Mouse (Mus musculus) kidney, embryonic 15.5 days (tissue): ENCODE measurements around the gene Zfp784. TPM values are rescaled to one million over a fixed set of nuclear protein-coding genes. Genes with fewer than 3 reads are reported as not detected.
"Not testable (repeated sequence)": the region's sequence is repeated elsewhere in the genome, so short reads cannot be mapped to it uniquely, and the experiment has no call there.

ENCODE experiments used
- ATAC-seq: fragments of 200-750 bp; cut with Nextera tagmentation; replicated peaks from 2 replicates; pipeline ENCODE4 v1.8.0; 2017; ENCODE audit warnings: moderate TSS enrichment; ENCODE audit not compliant: low FRiP score
- H3K27ac ChIP-seq: fragments of 300-500 bp; sonication (generic); 2 replicates; pipeline ENCODE4 v1.5.1; 2015; ENCODE audit warnings: mild to moderate bottlenecking, inconsistent platforms
- H3K27me3 ChIP-seq: fragments of 300-500 bp; sonication (generic); 2 replicates; pipeline ENCODE4 v1.6.1; 2015; ENCODE audit warnings: inconsistent platforms
- H3K36me3 ChIP-seq: fragments of 300-500 bp; sonication (generic); 2 replicates; pipeline ENCODE4 v1.6.1; 2015; ENCODE audit warnings: inconsistent platforms
- H3K4me1 ChIP-seq: fragments of 300-500 bp; sonication (generic); 2 replicates; pipeline ENCODE4 v1.6.1; 2015; ENCODE audit warnings: inconsistent platforms
- H3K4me2 ChIP-seq: fragments of 300-500 bp; sonication (generic); 2 replicates; pipeline ENCODE4 v1.6.1; 2015; ENCODE audit warnings: moderate library complexity, mild to moderate bottlenecking, inconsistent platforms
- H3K4me3 ChIP-seq: fragments of 300-500 bp; sonication (generic); replicated peaks from 2 replicates; pipeline ENCODE4 v1.5.1; 2015; ENCODE audit warnings: mild to moderate bottlenecking, inconsistent platforms
- H3K9ac ChIP-seq: fragments of 300-500 bp; sonication (generic); 2 replicates; pipeline ENCODE4 v1.6.1; 2015; ENCODE audit warnings: mild to moderate bottlenecking, inconsistent platforms
- H3K9me3 ChIP-seq: fragments of 300-500 bp; sonication (generic); replicated peaks from 2 replicates; pipeline ENCODE4 v1.6.1; 2016; ENCODE audit warnings: inconsistent platforms
- WGBS: fragments of 180-500 bp; shearing (Covaris S2); methylation state at CpG from one replicate; pipeline ENCODE4 v1.1.7; 2015; ENCODE audit warnings: mixed read lengths; 5-methylcytosine and 5-hydroxymethylcytosine counted together
- polyA plus RNA-seq: library from polyadenylated mRNA; unstranded; fragments of >200 nt; fragmentation: Nextera tagmentation; extraction: Ambion mirVana; gene quantifications from 2 replicates; pipeline ENCODE4 v1.2.1, GENCODE M21; 2015

Gene Zfp784
- polyA plus RNA-seq, 1 experiment from 2014 or later: 6.4 TPM

GRCm38 (mm10) chr7:5017352-5017751 is 20.9 kb downstream of the Zfp784 start:
- no peaks in the 10 kb centered on the region for H3K9me3 ChIP-seq
- no peaks in the 10 kb centered on the region for H3K27me3 ChIP-seq
- no peak overlapping the region for H3K27ac ChIP-seq
- no peak overlapping the region for H3K9ac ChIP-seq
- ATAC-seq: no peak
- H3K36me3 ChIP-seq: peaks cover 30% of the 10 kb centered on the region
- WGBS: 90% methylated on average over 16 of the region's 16 CpGs
- H3K4me3 ChIP-seq: no peak overlapping the region
- H3K4me1 ChIP-seq: peaks cover 37% of the 10 kb centered on the region
- no peak overlapping the region for H3K4me2 ChIP-seq

GRCm38 (mm10) chr7:5016920-5017319 is 21.3 kb downstream of the Zfp784 start:
- 94% methylated on average over 2 of the region's 2 CpGs for WGBS
- Histone ChIP-seq H3K4me3 (no peak overlapping the region), H3K9ac (no peak overlapping the region), H3K4me2 (no peak overlapping the region), H3K4me1 (peaks cover 37% of the 10 kb centered on the region), H3K36me3 (peaks cover 30% of the 10 kb centered on the region), H3K9me3 (no peaks in the 10 kb centered on the region), H3K27ac (no peak overlapping the region), H3K27me3 (no peaks in the 10 kb centered on the region)
- no peak for ATAC-seq

GRCm38 (mm10) chr7:5016057-5016456 is 22.2 kb downstream of the Zfp784 start:
- Histone ChIP-seq H3K9me3 (no peaks in the 10 kb centered on the region), H3K4me2 (peak overlapping the region; percentile 64), H3K36me3 (peaks cover 35% of the 10 kb centered on the region), H3K9ac (peak overlapping the region; percentile 64), H3K27ac (peak overlapping the region; percentile 99), H3K4me1 (peaks cover 30% of the 10 kb centered on the region), H3K4me3 (peak overlapping the region; percentile 76), H3K27me3 (no peaks in the 10 kb centered on the region)
- 48% methylated on average over 3 of the region's 3 CpGs for WGBS
- no peak for ATAC-seq

DNA sequence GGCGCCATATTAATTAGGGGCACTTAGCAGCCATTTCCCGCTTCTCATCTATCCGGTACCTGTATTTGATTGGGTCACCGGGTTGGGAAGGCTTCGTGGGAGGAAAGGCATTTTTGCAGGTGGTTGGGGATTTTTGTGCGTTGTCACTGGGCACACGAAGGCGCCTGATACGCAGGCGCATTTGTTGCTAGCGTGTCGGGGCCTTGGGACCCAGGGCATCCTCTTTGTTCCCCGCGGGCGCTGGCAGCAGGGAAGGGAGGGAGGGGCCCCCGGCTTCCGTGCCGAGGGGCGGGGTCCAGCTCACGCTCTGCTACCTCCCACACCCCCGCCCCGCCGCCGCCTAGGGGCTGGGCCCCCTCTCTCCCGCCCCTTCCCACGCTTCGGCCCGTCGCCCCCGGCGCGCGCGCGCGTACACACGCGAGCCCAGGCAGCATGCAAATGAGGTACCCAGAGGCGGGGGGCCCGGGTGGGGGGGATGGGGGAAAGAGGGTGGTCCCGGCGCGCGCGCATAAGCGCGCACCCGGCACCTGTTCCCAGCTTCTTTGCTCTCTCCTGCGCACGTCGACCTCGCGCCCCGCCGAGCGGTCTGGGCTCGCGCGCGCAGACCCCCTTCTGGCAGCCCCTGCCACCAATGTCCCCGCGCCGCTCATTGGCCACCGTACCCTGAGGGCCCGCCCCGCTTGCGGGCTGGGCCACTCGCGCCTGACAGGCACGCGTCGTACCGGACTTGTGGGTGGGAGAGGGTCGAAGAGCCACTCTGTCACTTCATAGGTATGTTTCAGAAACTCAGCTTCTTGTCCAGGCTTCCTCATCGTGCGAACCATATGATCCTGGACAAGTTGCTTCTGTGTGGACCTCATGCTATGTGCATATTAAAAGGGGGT is 22.9 kb downstream of the Zfp784 start, which contains the start of gene Gm44973:
Gene Gm44973, plus strand, starts transcription at position 379 of the 884 bp plus-strand sequence.
- H3K27ac ChIP-seq: peak within 1 kb of the TSS; percentile 99
- WGBS: under 1% methylated on average over 67 of the region's 76 CpGs

GRCm38 (mm10) chr7:5014251-5015117 is 23.8 kb downstream of the Zfp784 start, which contains the start of the genes Zfp524 and Fiz1:
Gene Zfp524 (plus strand): TSS chr7:5014415.
Gene Fiz1 (minus strand): TSS chr7:5014697.
- 0% methylated on average over 42 of the region's 42 CpGs for WGBS
- Histone ChIP-seq H3K4me2 (peak within 1 kb of the TSS; percentile 64), H3K27ac (peak within 1 kb of the TSS; percentile 99), H3K9ac (peak within 1 kb of the TSS; percentile 88), H3K36me3 (peaks cover 51% of the 10 kb centered on the region), H3K27me3 (no peaks in the 10 kb centered on the region), H3K4me3 (peak within 1 kb of the TSS; percentile 76), H3K4me1 (peaks cover 25% of the 10 kb centered on the region), H3K9me3 (no peaks in the 10 kb centered on the region)
- ATAC-seq: peak; percentile 82

More for the DNA sequence above, 22.9 kb downstream of the Zfp784 start, which contains the start of gene Gm44973:
- Histone ChIP-seq H3K9me3 (no peaks in the 10 kb centered on the region), H3K4me1 (peaks cover 27% of the 10 kb centered on the region), H3K36me3 (peaks cover 42% of the 10 kb centered on the region), H3K27me3 (no peaks in the 10 kb centered on the region), H3K9ac (peak within 1 kb of the TSS; percentile 88), H3K4me3 (peak within 1 kb of the TSS; percentile 76), H3K4me2 (peak within 1 kb of the TSS; percentile 64)
- peak; percentile 82 for ATAC-seq

DNA sequence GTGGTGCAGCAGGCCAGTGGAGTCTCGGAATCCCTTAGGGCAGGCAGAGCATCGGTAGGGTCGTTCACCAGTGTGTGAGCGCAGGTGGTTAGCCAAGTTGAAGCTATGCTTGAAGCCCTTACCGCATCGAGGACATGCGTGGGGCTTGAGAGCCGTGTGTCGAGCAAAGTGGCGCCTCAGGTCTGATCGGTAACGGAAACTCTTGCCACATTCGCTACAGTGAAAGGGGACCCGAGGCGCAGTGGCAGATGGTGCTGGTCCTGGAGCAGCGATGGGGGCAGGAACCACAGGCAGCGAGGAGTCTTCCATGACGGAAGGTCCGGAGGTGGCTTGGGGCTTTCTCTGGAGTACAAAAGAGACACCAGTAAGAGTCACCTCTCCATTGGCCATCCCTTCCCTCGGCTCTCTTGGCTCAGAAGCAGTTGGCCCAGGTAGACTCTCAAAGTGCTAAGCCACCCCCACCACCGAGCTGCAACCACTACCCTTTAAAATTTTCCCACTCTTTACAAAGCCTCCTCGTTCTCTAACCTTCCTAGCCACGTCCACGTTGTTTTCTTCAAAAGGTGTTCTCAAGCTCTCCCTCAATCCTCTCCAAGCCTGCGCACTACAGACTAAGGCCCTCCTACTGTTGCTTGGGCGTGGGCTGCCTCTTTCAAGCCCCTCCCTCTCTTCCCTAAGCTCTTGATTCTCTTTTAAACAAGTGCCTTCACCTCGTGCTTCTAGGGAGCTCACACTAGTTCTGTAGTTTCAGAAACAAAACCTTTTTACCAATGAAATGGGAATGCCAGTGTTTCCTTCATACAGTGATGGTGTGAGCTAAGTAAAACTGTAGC is 25.3 kb downstream of the Zfp784 start:
- Histone ChIP-seq H3K4me3 (peak overlapping the region; percentile 76), H3K4me2 (peak overlapping the region; percentile 64)
- WGBS: 91% methylated on average over 27 of the region's 27 CpGs

DNA sequence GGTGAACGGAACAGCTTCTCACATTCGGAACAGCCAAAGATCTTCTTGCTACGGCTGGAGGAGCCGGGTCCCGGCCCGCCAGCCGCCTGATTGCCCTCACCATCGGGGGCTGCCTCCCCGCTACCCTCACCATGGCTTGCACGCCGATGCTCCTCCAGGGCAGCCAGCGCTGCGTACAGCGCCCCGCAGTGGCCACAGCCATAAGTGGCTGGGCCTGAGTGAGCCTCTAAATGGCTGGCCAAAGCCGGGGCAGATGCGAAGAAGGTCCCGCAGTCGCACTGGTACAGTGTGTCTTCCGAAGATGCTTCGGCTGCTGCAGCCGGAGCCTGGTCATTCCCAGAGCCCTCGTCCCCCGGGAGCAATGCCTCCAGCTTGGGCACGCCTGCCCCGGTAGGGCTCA is 30.0 kb downstream of the Zfp784 start:
- no peaks in the 10 kb centered on the region for H3K9me3 ChIP-seq
- H3K27ac ChIP-seq: no peak overlapping the region
- WGBS: 97% methylated on average over 26 of the region's 26 CpGs
- H3K27me3 ChIP-seq: no peaks in the 10 kb centered on the region
- no peak for ATAC-seq
- peaks cover 3% of the 10 kb centered on the region; the same call in 1 of the 2 replicates for H3K4me1 ChIP-seq
- H3K36me3 ChIP-seq: peaks cover 66% of the 10 kb centered on the region
- no peak overlapping the region for H3K4me3 ChIP-seq
- H3K9ac ChIP-seq: no peak overlapping the region
- no peak overlapping the region for H3K4me2 ChIP-seq

More for the DNA sequence above, 25.3 kb downstream of the Zfp784 start:
- Histone ChIP-seq H3K4me1 (peaks cover 15% of the 10 kb centered on the region), H3K9ac (no peak overlapping the region), H3K27ac (no peak overlapping the region), H3K27me3 (no peaks in the 10 kb centered on the region), H3K9me3 (no peaks in the 10 kb centered on the region), H3K36me3 (peaks cover 63% of the 10 kb centered on the region)
- ATAC-seq: no peak

DNA sequence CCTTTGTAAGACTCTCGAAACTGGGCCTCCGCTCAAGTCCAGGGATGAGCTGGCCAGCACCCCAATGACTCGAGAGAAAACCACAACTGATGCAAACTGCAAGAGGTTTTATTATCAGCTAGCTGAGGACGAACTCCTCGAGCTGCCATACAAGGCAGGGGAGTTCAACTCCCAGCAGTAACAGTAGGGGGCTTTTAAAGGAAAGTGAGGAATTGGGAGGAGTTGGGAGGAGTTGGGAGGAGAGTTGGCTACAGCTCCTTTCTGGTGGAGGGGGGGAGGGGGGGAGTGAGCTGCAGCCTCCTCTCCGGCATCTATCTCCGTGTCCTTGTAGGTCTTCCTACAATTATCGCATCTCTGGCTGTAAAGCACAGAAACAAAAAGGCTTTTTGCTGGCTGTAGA is 35.4 kb downstream of the Zfp784 start:
- not testable (repeated sequence) for H3K27ac ChIP-seq, H3K9ac ChIP-seq, H3K27me3 ChIP-seq, H3K9me3 ChIP-seq, ATAC-seq, H3K4me1 ChIP-seq, H3K4me3 ChIP-seq, H3K4me2 ChIP-seq
- WGBS: 69% methylated on average over 8 of the region's 8 CpGs
- H3K36me3 ChIP-seq: peaks cover 14% of the 10 kb centered on the region

- no peaks in the 10 kb centered on the region for H3K36me3 ChIP-seq
- no peak overlapping the region for H3K4me3 ChIP-seq
- H3K27me3 ChIP-seq: no peaks in the 10 kb centered on the region
- no peak overlapping the region for H3K4me2 ChIP-seq
- no peaks in the 10 kb centered on the region for H3K9me3 ChIP-seq
- no peak overlapping the region for H3K27ac ChIP-seq
- no peak overlapping the region for H3K9ac ChIP-seq
- peaks cover 15% of the 10 kb centered on the region for H3K4me1 ChIP-seq
- ATAC-seq: no peak
- 67% methylated on average over 2 of the region's 2 CpGs for WGBS
These were observed 38.4 kb downstream of the Zfp784 start for GRCm38 (mm10) chr7:4999876-5000275.

- Histone ChIP-seq H3K9ac (peak overlapping the region; percentile 79; the same call in 1 of the 2 replicates), H3K27me3 (peaks cover 7% of the 10 kb centered on the region; the same call in 1 of the 2 replicates), H3K4me1 (peaks cover 27% of the 10 kb centered on the region), H3K36me3 (peaks cover 23% of the 10 kb centered on the region), H3K4me2 (peak overlapping the region; percentile 78), H3K9me3 (peaks cover 3% of the 10 kb centered on the region), H3K4me3 (peak overlapping the region; percentile 68), H3K27ac (peak overlapping the region; percentile 71)
- ATAC-seq: no peak
- WGBS: 70% methylated on average over 8 of the region's 8 CpGs
These were observed 41.3 kb downstream of the Zfp784 start for GRCm38 (mm10) chr7:4996934-4997333.
